Mouse (Mus musculus) hindbrain, embryonic 10.5 days (tissue): ENCODE measurements at regions not wholly inside any gene's neighbourhood (a gene's known extent, or its start where the extent isn't known, plus 50 kb on each side); places are given as distances from the start of the nearest gene placed in this dataset.

ENCODE experiments used
- DNase-seq: peaks from one replicate; pipeline ENCODE4 v3.0.0-alpha.2; 2017; ENCODE audit warnings: low spot score
- H3K27ac ChIP-seq: fragments of 300-500 bp; sonication (generic); 2 replicates; pipeline ENCODE4 v1.5.1; 2016; ENCODE audit warnings: mild to moderate bottlenecking, moderate library complexity
- H3K27me3 ChIP-seq: fragments of 300-500 bp; sonication (generic); 2 replicates; pipeline ENCODE4 v1.6.1; 2016; ENCODE audit warnings: mild to moderate bottlenecking; ENCODE audit not compliant: poor library complexity, insufficient read depth, severe bottlenecking
- H3K36me3 ChIP-seq: fragments of 300-500 bp; sonication (generic); 2 replicates; pipeline ENCODE4 v1.6.1; 2016; ENCODE audit warnings: mild to moderate bottlenecking, moderate library complexity
- H3K4me1 ChIP-seq: fragments of 300-500 bp; sonication (generic); replicated peaks from 2 replicates; pipeline ENCODE4 v1.6.1; 2016; ENCODE audit warnings: mild to moderate bottlenecking
- H3K4me3 ChIP-seq: fragments of 300-500 bp; sonication (generic); 2 replicates; pipeline ENCODE4 v1.5.1; 2016; ENCODE audit warnings: mild to moderate bottlenecking, moderate library complexity
- H3K9me3 ChIP-seq: fragments of 300-500 bp; sonication (generic); 2 replicates; pipeline ENCODE4 v1.6.1; 2016; ENCODE audit warnings: mild to moderate bottlenecking, moderate library complexity
- WGBS: fragments of 180-500 bp; shearing (Covaris S2); methylation state at CpG from one replicate; pipeline ENCODE4 v1.1.7; 2016; 5-methylcytosine and 5-hydroxymethylcytosine counted together

DNA sequence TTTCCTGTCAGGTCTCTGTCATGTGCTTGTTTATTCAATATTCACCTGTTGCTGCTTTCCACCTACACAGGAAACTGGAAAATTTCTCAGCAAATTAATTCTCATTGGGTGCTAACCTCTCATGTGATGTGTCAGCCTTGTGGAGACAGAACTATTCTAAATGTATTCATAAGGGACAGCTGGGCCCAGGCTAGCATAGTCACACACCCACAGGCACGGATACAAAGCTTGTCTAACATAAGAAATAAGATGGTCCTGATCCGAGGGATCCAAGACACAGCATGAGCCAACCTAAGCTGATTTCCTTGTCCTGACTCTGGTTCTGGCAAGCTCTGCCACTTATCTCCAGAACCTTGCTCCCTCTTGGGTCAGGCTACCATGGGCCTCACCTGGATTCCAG lies 74.6 kb upstream of the Arrdc4 start:
- Histone ChIP-seq H3K36me3 (no peaks in the 10 kb centered on the region), H3K27ac (no peak overlapping the region), H3K4me3 (no peak overlapping the region), H3K4me1 (peaks cover 4% of the 10 kb centered on the region; the same call in 1 of the 2 replicates), H3K27me3 (no peaks in the 10 kb centered on the region), H3K9me3 (no peaks in the 10 kb centered on the region)
- no peak for DNase-seq
- WGBS = 82% methylated on average over 2 of the region's 2 CpGs

GRCm38 (mm10) chr7:68823189-68823588 lies 74.1 kb upstream of the Arrdc4 start:
- H3K4me1 ChIP-seq = peaks cover 4% of the 10 kb centered on the region; the same call in 1 of the 2 replicates
- WGBS = 6% methylated on average over 7 of the region's 7 CpGs
- H3K27me3 ChIP-seq = no peaks in the 10 kb centered on the region
- H3K4me3 ChIP-seq = no peak overlapping the region
- DNase-seq = peak; percentile 79
- H3K27ac ChIP-seq = no peak overlapping the region
- H3K36me3 ChIP-seq = no peaks in the 10 kb centered on the region
- H3K9me3 ChIP-seq = no peaks in the 10 kb centered on the region

DNA sequence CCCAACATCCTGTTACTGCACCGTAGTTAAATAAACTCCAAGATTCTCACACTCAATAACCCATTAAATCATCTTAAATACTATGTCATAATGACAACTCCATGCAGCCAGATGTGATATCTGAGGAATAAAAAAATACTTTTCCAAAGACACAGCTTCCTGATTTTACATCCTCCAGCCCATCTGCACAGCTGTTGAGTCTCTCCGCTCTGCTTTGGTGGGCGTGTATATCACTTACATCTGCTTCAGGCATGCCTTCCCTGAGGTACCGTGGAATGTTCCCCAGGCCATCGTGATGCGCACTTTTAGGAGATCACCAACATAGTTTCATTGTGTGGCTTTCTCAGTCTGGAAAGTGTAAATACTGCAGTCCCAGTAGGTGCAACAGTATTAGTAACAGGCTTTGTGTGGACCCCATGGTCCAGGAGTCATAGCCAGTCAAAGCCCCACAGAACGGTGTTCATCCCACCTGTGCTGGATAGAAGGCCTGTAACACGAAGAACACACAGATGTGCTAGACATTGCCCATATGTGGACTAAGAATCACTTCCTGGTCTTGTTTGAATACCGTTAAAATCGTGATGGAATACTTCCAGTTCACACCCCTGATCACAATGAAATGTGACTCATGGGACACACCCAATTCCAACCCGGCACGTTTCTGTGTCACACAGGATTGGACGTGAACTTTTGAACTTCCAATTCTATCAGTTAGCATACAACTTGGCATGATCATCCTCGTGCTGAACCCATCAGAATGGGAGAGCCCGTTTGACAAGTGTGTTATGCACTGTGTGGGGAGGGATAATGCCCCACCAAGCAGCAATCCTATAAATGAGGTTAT lies 66.0 kb upstream of the Arrdc4 start:
- no peak for DNase-seq
- Histone ChIP-seq H3K4me1 (no peaks in the 10 kb centered on the region), H3K4me3 (no peak overlapping the region), H3K36me3 (no peaks in the 10 kb centered on the region), H3K9me3 (no peaks in the 10 kb centered on the region), H3K27ac (no peak overlapping the region), H3K27me3 (no peaks in the 10 kb centered on the region)
- WGBS = 90% methylated on average over 15 of the region's 15 CpGs

GRCm38 (mm10) chr7:68809782-68810181 lies 60.7 kb upstream of the Arrdc4 start:
- Histone ChIP-seq H3K9me3 (no peaks in the 10 kb centered on the region), H3K27ac (no peak overlapping the region), H3K27me3 (no peaks in the 10 kb centered on the region), H3K36me3 (no peaks in the 10 kb centered on the region), H3K4me1 (no peaks in the 10 kb centered on the region), H3K4me3 (no peak overlapping the region)
- WGBS = 76% methylated on average over 8 of the region's 8 CpGs
- DNase-seq = no peak
